Mouse (Mus musculus) adrenal gland, adult 18-20 months (tissue): ENCODE measurements around the gene Tle4. TPM values are rescaled to one million over a fixed set of nuclear protein-coding genes. Genes with fewer than 3 reads are reported as not detected.

Experiments
- DNase-seq, 2 experiments: peaks; one replicate each; pipeline ENCODE4 v3.0.0; 2021 to 2022; ENCODE audit warnings: low spot score in 2 of 2
- total RNA-seq, 2 experiments: library from RNA; stranded (reverse); gene quantifications; 1 replicate in 1 of 2; 2 replicates in 1 of 2; pipeline ENCODE4 v1.2.3; 2021

Gene Tle4
- total RNA-seq, 2 experiments from 2014 or later = 8.8 to 11.0 TPM

DNA sequence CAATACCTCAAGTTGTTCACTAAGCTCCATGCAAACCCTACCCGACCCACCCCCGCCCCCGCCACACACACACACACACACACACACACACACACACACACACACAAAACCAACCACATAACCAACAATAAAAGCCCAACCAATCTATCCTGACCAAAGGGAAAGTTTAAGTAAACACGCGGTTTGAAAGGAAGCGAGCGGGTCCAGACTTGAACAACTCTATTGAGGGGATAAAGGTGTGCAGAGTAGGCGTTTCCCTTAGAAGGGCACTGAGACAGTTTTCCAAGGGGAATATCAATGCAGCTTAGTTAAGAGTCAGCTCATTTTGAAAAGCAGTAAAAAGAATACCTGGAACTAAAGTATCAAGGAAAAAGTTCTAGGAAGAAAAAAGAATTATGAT lies 128.5 kb downstream of the Tle4 start:
- DNase-seq = no peak

DNA sequence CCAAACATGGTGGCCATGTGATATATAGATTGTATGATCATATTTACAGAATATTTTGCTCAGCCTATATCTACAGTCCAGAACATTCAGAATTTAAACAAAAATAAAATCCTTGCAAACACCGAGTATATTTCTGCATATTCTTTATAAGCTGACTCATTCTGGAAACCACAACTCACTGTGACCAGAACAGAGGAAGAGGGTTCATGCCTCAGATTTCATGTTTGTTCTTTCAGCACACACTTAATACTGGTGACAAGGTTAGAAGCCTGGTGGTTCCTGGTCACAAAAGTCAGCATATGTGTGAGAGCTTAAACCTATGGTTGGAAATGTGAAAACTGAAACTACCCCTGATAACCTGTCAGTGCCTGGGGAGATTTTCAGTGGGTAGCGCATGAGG lies 129.1 kb downstream of the Tle4 start:
- DNase-seq = no peak

- DNase-seq = no peak
Measured at GRCm38 (mm10) chr19:14466020-14466419, 131.8 kb downstream of the Tle4 start.

DNA sequence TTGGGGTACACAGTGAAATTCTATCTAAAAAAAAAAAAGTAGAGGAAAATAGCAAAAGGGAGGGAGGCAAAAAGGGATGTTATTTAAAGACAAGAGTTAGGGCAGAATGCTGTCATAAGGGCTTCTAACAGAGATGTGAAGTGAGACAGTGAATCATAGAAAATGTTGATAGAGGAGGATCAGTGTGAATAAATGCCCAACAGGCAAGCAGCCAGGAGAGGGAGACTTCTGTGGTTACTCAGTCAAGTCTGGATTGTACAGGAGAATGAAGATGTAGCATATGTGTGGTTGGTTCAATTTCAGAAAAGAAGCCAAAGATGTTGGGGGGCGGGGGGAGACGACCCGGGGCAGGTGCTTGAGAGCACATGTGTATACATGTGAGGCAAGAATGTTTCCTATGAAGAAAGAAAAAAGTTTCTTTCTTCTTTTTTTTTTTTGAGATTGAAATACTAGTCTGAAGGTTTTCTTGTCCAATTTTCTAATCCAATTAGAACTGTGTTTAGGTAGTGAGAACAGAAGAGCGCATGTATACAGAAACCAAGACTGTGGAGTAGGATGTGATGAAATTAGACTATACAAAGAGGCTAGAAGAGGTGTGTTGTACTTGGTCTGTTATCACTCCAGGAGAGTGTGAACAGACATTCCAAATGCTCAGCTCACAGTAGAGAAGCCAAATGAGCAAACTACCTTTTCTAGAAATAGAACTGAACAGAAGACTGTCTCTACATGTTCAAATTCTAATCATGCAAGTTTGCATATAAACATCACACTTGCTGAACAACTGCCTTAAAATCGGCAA lies 134.4 kb downstream of the Tle4 start:
- DNase-seq = no peak

DNA sequence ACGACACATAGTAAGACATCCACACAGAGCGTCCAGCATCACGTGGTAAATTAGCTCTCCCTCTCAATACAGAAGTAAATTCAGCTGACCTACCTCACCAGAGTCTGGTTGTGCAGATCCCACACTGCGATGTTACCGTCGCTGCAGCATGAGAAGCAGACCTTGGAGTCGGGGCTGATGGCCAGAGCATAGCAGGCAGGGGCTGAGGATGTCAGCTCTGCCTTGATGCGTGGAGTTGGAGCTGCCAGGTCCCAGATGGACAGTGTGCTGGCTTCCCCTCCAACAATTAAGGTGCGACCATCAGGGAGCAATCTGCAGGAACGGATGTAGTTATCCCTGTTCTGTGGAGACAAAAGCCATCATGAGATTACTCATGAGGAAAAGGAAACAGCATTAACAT lies 144.4 kb downstream of the Tle4 start:
- no peak for DNase-seq

GRCm38 (mm10) chr19:14451329-14451728 lies 146.5 kb downstream of the Tle4 start:
- DNase-seq = no peak

- DNase-seq = no peak
Measured at GRCm38 (mm10) chr19:14449738-14450137, 148.1 kb downstream of the Tle4 start.

DNA sequence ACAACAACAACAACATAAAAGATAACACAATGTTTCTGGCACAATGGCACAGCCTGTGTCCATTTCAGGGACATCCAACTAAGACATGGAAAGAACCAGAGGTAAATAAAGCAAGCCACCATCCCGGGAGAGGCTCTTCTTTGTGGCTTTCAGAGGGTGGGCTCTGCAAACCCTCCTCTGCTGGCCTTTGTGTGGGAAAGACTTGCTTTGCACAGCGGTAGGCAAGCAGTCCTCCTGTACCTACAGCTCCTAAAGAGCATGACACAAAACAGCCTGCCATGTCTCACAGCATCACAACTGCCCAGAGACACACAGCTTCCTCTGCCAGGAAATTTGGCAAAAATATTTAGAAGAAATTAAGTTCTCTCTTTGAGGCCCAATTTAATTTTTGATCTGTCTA lies 149.3 kb downstream of the Tle4 start:
- no peak for DNase-seq

DNA sequence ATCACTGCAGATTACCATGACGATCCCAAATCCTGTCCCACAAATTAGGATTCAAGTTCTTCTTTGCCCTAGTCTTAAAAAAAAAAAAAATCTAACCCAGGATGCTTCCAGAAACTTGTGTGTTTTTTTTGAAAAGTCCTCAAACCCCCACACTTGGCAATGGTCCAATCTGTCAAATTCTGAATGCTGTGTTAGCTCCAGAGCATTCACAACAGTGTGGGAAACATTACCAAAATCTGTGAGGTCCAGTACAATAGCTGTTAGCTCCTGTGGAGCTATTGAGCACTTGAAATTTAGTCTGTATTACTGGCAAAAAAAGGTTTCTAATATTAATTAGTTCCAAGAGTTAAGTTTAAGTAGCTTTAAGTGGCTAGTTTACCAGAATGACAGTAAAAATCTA lies 150.4 kb downstream of the Tle4 start:
- DNase-seq = no peak

- no peak for DNase-seq
Measured at GRCm38 (mm10) chr19:14441861-14442260, 156.0 kb downstream of the Tle4 start.

- DNase-seq = no peak
Measured at GRCm38 (mm10) chr19:14437226-14437625, 160.6 kb downstream of the Tle4 start.

DNA sequence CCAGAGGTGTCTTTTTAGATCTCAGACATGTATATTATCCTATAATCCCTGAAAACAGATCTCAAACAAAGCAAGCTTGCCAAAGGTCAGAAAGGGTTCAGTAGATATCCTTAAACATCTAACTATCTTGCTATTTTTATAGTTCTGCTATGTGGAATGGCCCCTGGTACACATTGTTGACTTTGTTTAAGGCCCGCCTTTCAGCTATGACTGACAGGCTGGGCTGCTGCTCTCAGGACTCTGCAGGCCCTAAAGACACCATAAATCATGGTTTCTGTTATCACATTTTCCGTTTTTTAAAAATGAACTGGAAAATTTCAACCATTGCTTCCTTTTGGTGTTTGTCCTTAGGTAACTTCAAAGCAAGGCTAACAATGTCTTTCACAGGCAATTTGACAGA lies 161.3 kb downstream of the Tle4 start:
- DNase-seq = no peak

GRCm38 (mm10) chr19:14435681-14436376 lies 162.0 kb downstream of the Tle4 start:
- DNase-seq = no peak

- DNase-seq = no peak
Measured at GRCm38 (mm10) chr19:14433900-14434299, 164.0 kb downstream of the Tle4 start.

DNA sequence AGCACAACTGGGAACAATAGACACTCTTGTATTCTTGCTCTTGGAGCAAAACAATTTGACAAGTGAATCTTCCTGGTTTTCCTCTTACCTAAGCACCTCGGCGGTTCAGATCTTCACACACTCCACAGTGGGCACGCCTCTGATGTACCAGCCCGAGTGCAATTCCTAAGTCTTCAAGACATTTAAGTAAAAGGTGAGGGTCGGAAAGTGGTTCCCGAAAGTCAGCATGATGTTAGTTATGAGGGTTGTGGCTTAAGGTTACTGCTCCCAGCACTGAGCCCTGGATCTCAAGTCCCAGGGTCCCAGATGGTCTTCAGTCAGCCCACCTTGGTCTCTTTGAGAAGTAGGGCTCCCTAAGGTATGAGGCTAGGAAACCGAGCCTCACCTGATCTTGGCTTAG lies 165.4 kb downstream of the Tle4 start:
- no peak for DNase-seq

DNA sequence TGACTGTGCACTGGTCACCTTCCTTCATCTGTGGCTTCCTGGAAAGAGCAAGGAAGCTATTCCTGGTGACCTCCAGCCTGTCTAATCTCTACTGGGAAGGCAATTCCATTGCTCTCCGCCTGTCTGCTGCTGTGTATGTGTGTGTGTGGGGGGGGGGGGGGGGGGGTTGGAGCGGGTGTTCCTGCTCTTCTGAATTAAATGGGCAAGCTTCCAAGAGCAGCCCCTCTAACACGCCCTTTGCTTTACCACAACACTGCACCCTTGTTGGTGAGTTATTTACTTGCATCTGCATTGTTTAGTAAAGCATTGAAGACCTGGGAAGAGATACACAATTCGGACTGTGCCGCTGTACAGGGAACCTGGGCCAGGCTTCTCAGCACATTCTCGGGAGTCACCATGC lies 170.9 kb downstream of the Tle4 start:
- DNase-seq = no peak

DNA sequence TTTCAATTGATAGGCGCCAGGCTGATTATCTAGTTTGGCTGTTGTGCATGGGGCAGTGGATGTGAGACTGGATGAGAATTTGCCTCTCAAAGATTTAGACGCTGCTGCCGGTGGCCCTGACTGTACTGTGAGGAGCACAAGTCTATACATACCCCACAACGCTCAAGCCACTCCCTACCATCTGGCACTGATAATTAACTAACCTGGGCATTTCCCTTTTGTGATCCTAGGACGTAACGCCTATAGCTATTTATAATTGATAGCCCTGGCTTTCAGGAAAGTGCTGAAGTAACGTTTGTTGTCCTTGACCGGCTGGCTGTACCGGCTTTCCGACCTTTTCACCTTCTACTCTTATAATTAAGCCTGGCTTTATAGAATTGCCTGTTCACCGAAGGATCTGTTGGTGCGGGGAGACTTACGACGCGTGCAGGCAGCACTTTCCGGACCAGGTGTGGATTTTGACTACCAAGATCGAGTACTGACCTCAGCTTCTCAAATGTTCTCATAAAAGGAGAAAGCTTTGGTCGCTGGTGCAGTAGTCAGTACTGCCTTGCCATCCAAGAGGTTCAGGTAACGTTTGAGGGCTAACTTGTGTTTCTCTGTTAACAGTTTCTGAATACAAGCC lies 171.5 kb downstream of the Tle4 start:
- no peak for DNase-seq

- DNase-seq = no peak
Measured at GRCm38 (mm10) chr19:14425122-14425521, 172.7 kb downstream of the Tle4 start.

DNA sequence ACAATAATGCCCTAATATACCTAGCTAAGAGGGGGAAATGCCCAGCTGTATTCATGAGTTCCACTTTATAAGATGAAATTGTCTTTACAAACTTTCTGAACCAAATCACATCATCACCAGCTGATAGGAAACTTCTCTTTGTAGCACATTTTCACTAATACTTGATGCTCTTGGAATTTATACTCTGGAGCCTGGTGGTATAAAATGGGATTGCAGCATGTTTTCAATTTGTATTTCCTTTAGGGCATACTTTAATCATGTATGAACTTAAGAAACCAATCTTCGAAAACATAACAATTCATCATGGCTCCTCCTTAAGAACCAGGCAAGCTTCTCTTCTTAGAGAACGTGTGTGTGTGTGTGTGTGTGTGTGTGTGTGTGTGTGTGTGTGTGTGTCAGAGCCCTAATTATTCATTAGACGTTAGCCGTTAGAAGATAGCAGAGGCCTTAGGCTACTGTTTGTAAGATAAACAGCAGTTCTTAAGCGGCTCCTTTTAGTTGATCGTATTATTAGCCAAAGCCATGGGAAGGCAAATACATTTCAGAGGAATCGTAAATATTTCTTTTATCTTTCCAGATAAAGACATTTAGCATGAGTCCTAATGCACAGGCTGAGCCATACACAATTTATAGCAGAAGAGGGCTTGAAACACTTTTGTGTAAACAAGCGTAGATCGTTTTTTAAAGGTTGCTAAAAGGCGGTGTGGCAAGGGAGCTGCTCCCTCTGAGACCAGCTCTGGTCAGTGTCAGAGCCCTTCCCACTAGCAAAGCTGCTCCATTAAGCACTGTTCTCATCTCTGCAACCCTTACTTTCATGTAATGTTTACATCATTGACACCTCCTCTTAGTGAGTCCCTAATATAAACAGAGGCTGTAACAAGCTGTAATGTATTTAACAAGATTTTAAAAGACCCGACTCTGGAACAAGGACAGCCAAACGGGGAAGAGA lies 173.6 kb downstream of the Tle4 start:
- no peak for DNase-seq

DNA sequence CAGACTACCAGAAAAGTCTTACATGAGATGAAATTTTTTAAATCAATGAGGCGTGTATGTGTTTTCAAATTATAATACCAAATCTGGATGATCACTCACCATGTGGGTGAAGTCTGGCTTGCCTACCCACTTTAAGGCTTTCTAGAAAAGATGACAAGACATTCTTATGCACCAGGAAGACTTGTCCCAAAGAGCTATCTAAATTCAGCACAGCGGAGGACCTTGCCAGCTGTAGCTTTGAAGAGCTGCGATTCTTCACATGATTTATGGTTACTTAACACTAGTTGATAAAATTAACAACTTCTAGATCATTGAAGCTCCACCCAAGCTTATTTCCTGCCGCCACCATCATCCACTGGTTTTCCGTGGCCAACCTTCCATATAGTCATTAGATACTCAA lies 176.2 kb downstream of the Tle4 start:
- DNase-seq = no peak

- DNase-seq = no peak
Measured at GRCm38 (mm10) chr19:14419886-14420285, 178.0 kb downstream of the Tle4 start.
